Mouse (Mus musculus): Measurements from ENCODE around the gene Mgat4d. TPM values are rescaled to one million over a fixed set of nuclear protein-coding genes. Genes with fewer than 3 reads are reported as not detected.

The Mgat4d gene
- polyA plus RNA-seq, 1 experiment from 2014 or later = not detected

DNA sequence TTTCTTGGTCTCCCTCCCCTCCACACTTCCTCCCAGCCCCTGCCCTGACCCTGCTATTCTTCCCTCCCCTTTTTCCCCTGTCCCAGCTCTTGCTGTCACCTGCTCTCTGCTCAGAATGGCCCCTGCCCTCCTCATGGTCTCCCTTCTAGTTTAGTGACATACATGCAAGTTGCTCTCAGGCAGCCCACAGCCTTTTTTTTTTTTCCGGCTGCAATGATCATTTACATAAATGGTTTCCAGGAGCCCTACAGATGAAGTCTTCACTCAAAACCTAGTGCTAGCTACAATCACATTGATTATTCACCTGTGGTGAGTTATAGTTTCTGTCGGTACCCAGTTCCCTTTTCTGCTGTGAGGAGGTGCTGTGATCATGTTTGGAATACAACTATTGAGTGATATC lies 32.7 kb downstream of the Mgat4d start:
- 76% methylated on average over 2 of the region's 2 CpGs for WGBS
- Histone ChIP-seq H3K27me3 (ENCODE audit: control insufficient read depth, insufficient read depth, low read depth, low read length) (no peaks in the 10 kb centered on the region), H3K4me2 (ENCODE audit: low read depth, low read length) (no peak overlapping the region), H3K27ac (ENCODE audit: low read length) (no peak overlapping the region), H3K9me3 (ENCODE audit: control insufficient read depth, low read length) (no peaks in the 10 kb centered on the region), H3K9ac (ENCODE audit: low read length) (no peak overlapping the region), H3K4me1 (replicated peaks; ENCODE audit: control insufficient read depth, insufficient read depth, low read length) (no peaks in the 10 kb centered on the region), H3K4me3 (ENCODE audit: low read length) (no peak overlapping the region), H3K36me3 (ENCODE audit: control insufficient read depth, insufficient read depth, low read length) (no peaks in the 10 kb centered on the region)
- ATAC-seq (ENCODE audit: low read depth) = no peak

DNA sequence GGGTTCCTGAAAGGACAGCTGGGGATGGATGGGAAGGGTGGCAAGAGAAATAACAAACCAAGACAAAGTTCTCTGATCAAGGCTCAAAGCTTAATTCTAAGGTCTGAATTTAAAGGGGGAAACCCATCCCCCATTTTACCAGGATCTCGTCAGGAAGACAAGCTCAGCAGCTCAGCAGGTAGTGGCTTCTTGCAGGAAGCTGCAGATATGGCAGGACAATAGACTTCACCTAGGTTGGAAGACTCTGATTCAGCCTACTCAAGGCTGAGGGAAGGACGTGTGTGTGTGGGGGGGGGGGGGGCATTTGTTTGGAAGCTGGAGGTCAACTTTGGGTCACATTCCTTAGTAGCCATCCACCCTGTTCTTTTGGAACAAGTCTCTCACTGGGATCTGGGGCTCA lies 34.6 kb downstream of the Mgat4d start:
- WGBS = 15% methylated on average over 2 of the region's 2 CpGs
- ATAC-seq (ENCODE audit: low read depth) = no peak
- Histone ChIP-seq H3K9ac (ENCODE audit: low read length) (no peak overlapping the region), H3K4me1 (replicated peaks; ENCODE audit: control insufficient read depth, insufficient read depth, low read length) (no peaks in the 10 kb centered on the region), H3K4me3 (ENCODE audit: low read length) (no peak overlapping the region), H3K4me2 (ENCODE audit: low read depth, low read length) (no peak overlapping the region), H3K36me3 (ENCODE audit: control insufficient read depth, insufficient read depth, low read length) (no peaks in the 10 kb centered on the region), H3K9me3 (ENCODE audit: control insufficient read depth, low read length) (no peaks in the 10 kb centered on the region), H3K27ac (ENCODE audit: low read length) (no peak overlapping the region), H3K27me3 (ENCODE audit: control insufficient read depth, insufficient read depth, low read depth, low read length) (no peaks in the 10 kb centered on the region)

DNA sequence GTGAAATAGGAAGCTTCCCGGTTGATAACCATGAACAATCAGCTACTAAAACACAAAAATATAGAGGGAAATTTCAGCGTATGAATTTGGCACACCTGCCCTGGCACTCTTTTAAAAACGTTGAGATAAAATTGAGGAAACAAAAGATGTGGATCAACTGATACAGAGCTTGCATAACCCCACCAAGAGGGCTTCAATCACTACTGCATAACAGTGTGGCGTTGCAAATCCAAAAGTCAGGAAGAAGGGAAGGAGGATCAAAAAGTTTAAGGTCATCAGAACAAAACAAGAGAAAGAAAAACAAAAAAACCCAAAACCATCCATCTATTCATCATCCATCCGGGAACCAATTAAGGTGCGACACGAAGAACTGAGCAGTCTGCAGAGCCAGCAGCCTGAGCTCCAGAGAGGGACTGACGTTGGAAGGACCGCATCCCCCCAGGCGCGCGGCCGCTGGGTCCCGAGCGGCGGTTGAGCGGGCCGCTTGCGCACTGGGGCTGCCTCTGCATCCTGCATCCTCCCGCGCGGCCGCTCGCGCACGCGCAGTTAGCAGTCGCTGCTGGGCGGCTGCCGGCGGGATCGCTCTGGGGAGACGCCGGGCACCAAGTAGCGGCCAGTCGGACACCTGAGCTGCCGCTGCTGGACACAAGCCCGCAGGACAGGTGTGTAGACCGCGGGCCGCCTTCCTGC lies 41.2 kb downstream of the Mgat4d start, which contains the start of gene Clgn:
Gene Clgn (plus strand): TSS at position 552 of the 690 bp plus-strand sequence.
- Histone ChIP-seq H3K9ac (ENCODE audit: low read length) (peak within 1 kb of the TSS; percentile 45; the same call in 1 of the 2 replicates), H3K36me3 (ENCODE audit: control insufficient read depth, insufficient read depth, low read length) (no peaks in the 10 kb centered on the region), H3K27ac (ENCODE audit: low read length) (no peak within 1 kb of the TSS), H3K9me3 (ENCODE audit: control insufficient read depth, low read length) (no peaks in the 10 kb centered on the region), H3K4me1 (replicated peaks; ENCODE audit: control insufficient read depth, insufficient read depth, low read length) (no peaks in the 10 kb centered on the region; the same call in 1 of the 2 replicates), H3K4me2 (ENCODE audit: low read depth, low read length) (peak within 1 kb of the TSS; percentile 55), H3K27me3 (ENCODE audit: control insufficient read depth, insufficient read depth, low read depth, low read length) (peaks cover 21% of the 10 kb centered on the region), H3K4me3 (ENCODE audit: low read length) (peak within 1 kb of the TSS; percentile 40)
- peak; percentile 34; the same call in 1 of the 2 replicates for ATAC-seq (ENCODE audit: low read depth)
- 5% methylated on average over 37 of the region's 41 CpGs for WGBS

DNA sequence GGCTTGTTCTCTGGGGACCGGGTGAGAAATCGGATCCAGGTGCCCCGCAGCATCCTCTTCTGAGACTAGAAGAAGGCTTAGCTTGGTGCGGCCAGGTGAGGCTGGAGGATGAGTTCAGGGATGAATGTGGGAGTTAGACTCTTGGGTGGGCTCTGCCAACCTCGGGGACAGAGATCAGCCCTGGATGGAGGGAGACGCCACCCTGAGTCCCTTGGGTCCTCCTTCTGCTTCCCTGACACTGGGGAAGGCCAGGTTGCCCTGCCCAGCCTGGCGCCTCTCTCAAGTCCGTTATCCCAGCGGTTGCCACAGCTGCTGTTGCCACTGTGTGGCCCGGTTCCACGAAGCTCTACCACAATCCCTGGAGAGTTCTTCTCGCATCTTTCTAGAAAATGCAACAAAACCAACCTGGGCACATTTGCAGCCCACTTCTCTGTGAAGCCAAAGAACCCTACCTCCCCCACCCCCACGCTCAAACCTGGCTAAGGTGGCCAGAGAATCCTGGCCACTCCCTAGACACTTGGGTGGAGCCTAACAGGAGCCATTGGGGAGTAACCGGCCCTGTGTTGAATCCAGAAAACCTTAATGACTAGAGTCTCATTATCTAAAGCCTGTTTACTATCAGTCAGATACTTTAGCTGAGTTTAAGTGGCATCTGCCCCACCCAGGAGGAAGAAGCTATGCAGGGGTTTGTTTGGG lies 41.9 kb downstream of the Mgat4d start:
- no peaks in the 10 kb centered on the region for H3K9me3 ChIP-seq (ENCODE audit: control insufficient read depth, low read length)
- H3K27me3 ChIP-seq (ENCODE audit: control insufficient read depth, insufficient read depth, low read depth, low read length) = peaks cover 21% of the 10 kb centered on the region
- no peak overlapping the region for H3K27ac ChIP-seq (ENCODE audit: low read length)
- no peaks in the 10 kb centered on the region; the same call in 1 of the 2 replicates for H3K4me1 ChIP-seq (replicated peaks; ENCODE audit: control insufficient read depth, insufficient read depth, low read length)
- WGBS = 9% methylated on average over 14 of the region's 14 CpGs
- H3K9ac ChIP-seq (ENCODE audit: low read length) = no peak overlapping the region
- peak overlapping the region; percentile 55 for H3K4me2 ChIP-seq (ENCODE audit: low read depth, low read length)
- H3K4me3 ChIP-seq (ENCODE audit: low read length) = peak overlapping the region; percentile 40
- ATAC-seq (ENCODE audit: low read depth) = no peak
- H3K36me3 ChIP-seq (ENCODE audit: control insufficient read depth, insufficient read depth, low read length) = no peaks in the 10 kb centered on the region

DNA sequence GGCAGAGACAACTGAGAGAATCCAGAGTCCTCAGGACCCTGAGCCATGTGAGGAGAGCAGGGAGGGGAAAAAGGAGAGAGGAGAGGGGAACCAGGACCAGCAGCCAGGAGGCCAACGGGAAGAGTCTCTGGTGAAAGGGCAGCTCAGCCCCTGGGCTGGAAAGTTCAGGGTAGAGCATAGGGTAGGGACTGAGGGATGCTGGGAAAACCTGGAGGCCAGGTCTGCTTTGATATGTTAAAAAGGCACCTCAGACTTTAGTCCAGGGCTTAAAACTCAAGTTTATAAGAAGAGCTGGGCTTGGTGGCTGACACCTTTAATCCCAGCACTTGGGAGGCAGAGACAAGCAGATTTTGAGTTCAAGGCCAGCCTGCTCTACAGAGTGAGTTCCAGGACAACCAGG lies 44.2 kb downstream of the Mgat4d start:
- Histone ChIP-seq H3K4me2 (ENCODE audit: low read depth, low read length) (no peak overlapping the region), H3K4me1 (replicated peaks; ENCODE audit: control insufficient read depth, insufficient read depth, low read length) (no peaks in the 10 kb centered on the region; the same call in 1 of the 2 replicates), H3K27me3 (ENCODE audit: control insufficient read depth, insufficient read depth, low read depth, low read length) (peaks cover 21% of the 10 kb centered on the region), H3K9ac (ENCODE audit: low read length) (no peak overlapping the region), H3K36me3 (ENCODE audit: control insufficient read depth, insufficient read depth, low read length) (no peaks in the 10 kb centered on the region), H3K4me3 (ENCODE audit: low read length) (no peak overlapping the region), H3K27ac (ENCODE audit: low read length) (no peak overlapping the region), H3K9me3 (ENCODE audit: control insufficient read depth, low read length) (no peaks in the 10 kb centered on the region)
- WGBS = 63% methylated on average over 1 of the region's 1 CpGs
- no peak for ATAC-seq (ENCODE audit: low read depth)

DNA sequence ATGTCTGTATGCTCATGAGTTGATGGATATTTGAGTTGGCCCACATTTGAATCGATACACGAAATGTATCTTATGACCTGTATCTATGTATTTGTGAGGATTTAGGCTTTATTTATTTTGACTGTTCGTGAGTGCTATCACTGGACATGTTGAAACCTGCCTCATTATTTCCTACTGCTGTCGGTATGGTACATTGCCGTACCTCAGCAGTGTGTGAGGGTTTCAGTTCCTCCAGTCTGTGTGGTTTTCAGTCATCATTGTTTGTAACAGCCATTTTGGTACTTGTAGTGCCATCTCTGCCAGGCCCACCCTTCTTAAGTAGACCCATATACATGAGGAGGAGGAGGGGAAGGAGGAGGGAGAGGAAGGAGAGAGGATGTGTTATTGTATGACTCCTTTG lies 46.1 kb downstream of the Mgat4d start:
- Histone ChIP-seq H3K36me3 (ENCODE audit: control insufficient read depth, insufficient read depth, low read length) (no peaks in the 10 kb centered on the region), H3K27ac (ENCODE audit: low read length) (no peak overlapping the region), H3K4me3 (ENCODE audit: low read length) (no peak overlapping the region), H3K27me3 (ENCODE audit: control insufficient read depth, insufficient read depth, low read depth, low read length) (peaks cover 15% of the 10 kb centered on the region), H3K9ac (ENCODE audit: low read length) (no peak overlapping the region), H3K9me3 (ENCODE audit: control insufficient read depth, low read length) (no peaks in the 10 kb centered on the region), H3K4me2 (ENCODE audit: low read depth, low read length) (no peak overlapping the region), H3K4me1 (replicated peaks; ENCODE audit: control insufficient read depth, insufficient read depth, low read length) (no peaks in the 10 kb centered on the region; the same call in 1 of the 2 replicates)
- 76% methylated on average over 5 of the region's 5 CpGs for WGBS
- ATAC-seq (ENCODE audit: low read depth) = no peak

DNA sequence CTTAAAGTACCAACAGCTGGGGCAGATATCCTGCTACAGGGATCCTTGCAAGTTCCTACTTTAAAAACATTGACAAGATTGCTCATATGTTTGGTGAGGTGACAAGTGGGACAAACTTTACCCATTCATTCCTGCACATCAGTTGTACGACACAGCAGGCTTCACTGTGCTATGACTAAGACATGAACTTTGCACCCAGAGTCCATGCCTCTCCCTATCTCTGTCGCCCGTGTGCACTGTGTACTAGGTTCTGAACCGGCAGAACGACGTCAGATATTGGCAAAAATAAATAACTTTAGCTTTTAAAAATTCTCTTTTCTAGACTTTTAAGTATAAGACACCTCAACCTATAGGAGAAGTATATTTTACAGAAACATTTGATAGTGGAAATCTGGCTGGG lies 48.4 kb downstream of the Mgat4d start:
- H3K27ac ChIP-seq (ENCODE audit: low read length) = no peak overlapping the region
- H3K4me3 ChIP-seq (ENCODE audit: low read length) = no peak overlapping the region
- no peaks in the 10 kb centered on the region for H3K27me3 ChIP-seq (ENCODE audit: control insufficient read depth, insufficient read depth, low read depth, low read length)
- H3K9ac ChIP-seq (ENCODE audit: low read length) = no peak overlapping the region
- WGBS = 77% methylated on average over 6 of the region's 6 CpGs
- no peak for ATAC-seq (ENCODE audit: low read depth)
- H3K4me2 ChIP-seq (ENCODE audit: low read depth, low read length) = no peak overlapping the region
- H3K9me3 ChIP-seq (ENCODE audit: control insufficient read depth, low read length) = no peaks in the 10 kb centered on the region
- no peaks in the 10 kb centered on the region for H3K36me3 ChIP-seq (ENCODE audit: control insufficient read depth, insufficient read depth, low read length)
- no peaks in the 10 kb centered on the region for H3K4me1 ChIP-seq (replicated peaks; ENCODE audit: control insufficient read depth, insufficient read depth, low read length)

DNA sequence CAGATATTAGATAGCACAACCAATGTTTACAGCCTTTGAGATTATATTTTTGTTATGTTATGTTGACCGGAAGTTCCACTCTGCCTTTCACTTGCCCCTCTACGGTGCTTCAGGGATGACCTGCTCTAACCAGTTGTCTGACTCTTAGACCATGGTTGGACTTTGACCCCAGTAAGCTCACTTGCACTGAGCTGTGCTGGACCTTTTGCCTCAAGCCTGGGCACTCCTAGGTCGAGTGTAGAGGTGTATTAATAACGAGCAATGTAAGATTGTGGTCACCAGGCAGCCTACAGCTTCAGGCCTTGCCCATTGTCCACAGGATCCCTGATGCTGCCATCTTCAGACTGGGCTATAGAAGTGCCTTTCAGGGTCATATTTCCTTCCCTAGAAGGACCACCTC lies 49.5 kb downstream of the Mgat4d start:
- Histone ChIP-seq H3K9ac (ENCODE audit: low read length) (no peak overlapping the region), H3K4me3 (ENCODE audit: low read length) (no peak overlapping the region), H3K4me2 (ENCODE audit: low read depth, low read length) (no peak overlapping the region), H3K36me3 (ENCODE audit: control insufficient read depth, insufficient read depth, low read length) (no peaks in the 10 kb centered on the region), H3K27ac (ENCODE audit: low read length) (no peak overlapping the region), H3K9me3 (ENCODE audit: control insufficient read depth, low read length) (no peaks in the 10 kb centered on the region), H3K27me3 (ENCODE audit: control insufficient read depth, insufficient read depth, low read depth, low read length) (no peaks in the 10 kb centered on the region), H3K4me1 (replicated peaks; ENCODE audit: control insufficient read depth, insufficient read depth, low read length) (no peaks in the 10 kb centered on the region)
- 63% methylated on average over 4 of the region's 4 CpGs for WGBS
- ATAC-seq (ENCODE audit: low read depth) = no peak

DNA sequence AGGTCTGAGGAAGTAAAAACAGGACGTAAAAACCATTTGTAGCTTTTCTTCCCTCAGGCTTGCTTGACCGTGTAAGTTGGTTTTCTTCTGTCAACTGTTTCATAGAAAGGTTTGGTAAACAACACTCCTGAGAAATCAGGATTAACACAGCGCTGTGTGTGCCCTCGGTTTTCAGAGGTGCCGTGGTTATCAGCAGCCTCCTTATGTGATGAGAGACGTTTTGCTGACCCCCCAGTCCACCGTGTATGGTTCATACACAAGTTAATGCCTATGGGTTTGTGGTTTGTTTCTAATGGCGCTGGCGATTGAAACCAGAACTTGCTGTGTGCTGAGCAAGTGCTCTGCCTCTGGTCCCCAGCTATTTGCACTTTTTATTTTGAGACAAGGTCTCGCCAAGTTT lies 57.3 kb downstream of the Mgat4d start:
- H3K9ac ChIP-seq (ENCODE audit: low read length) = no peak overlapping the region
- no peaks in the 10 kb centered on the region for H3K9me3 ChIP-seq (ENCODE audit: control insufficient read depth, low read length)
- no peak overlapping the region for H3K4me2 ChIP-seq (ENCODE audit: low read depth, low read length)
- WGBS = 57% methylated on average over 10 of the region's 10 CpGs
- H3K27ac ChIP-seq (ENCODE audit: low read length) = no peak overlapping the region
- no peaks in the 10 kb centered on the region for H3K27me3 ChIP-seq (ENCODE audit: control insufficient read depth, insufficient read depth, low read depth, low read length)
- H3K4me3 ChIP-seq (ENCODE audit: low read length) = no peak overlapping the region
- no peak for ATAC-seq (ENCODE audit: low read depth)
- no peaks in the 10 kb centered on the region for H3K36me3 ChIP-seq (ENCODE audit: control insufficient read depth, insufficient read depth, low read length)
- no peaks in the 10 kb centered on the region for H3K4me1 ChIP-seq (replicated peaks; ENCODE audit: control insufficient read depth, insufficient read depth, low read length)

Data from lung, embryonic 16.5 days (tissue).